Mouse (Mus musculus) heart, embryonic 11.5 days (tissue): ENCODE results near the gene Mcf2l. TPM values are rescaled to one million over a fixed set of nuclear protein-coding genes. Genes with fewer than 3 reads are reported as not detected.

Source experiments
- ATAC-seq: fragments of 200-750 bp; cut with Nextera tagmentation; replicated peaks from 2 replicates; pipeline ENCODE4 v1.8.0; 2017; ENCODE audit warnings: moderate library complexity; ENCODE audit not compliant: insufficient number of reproducible peaks, low FRiP score, low TSS enrichment
- H3K27ac ChIP-seq: fragments of 300-500 bp; sonication (generic); 2 replicates; pipeline ENCODE4 v1.5.1; 2014; ENCODE audit warnings: mild to moderate bottlenecking, low read depth, low read length
- H3K27me3 ChIP-seq: fragments of 300-500 bp; sonication (generic); 2 replicates; pipeline ENCODE4 v1.6.1; 2014; ENCODE audit warnings: mild to moderate bottlenecking, low read length, mixed read lengths; ENCODE audit not compliant: control insufficient read depth, insufficient read depth
- H3K36me3 ChIP-seq: fragments of 300-500 bp; sonication (generic); 2 replicates; pipeline ENCODE4 v1.6.1; 2014; ENCODE audit warnings: mild to moderate bottlenecking, low read length, moderate library complexity, mixed read lengths; ENCODE audit not compliant: control insufficient read depth, insufficient read depth
- H3K4me1 ChIP-seq: fragments of 300-500 bp; sonication (generic); 2 replicates; pipeline ENCODE4 v1.6.1; 2014; ENCODE audit warnings: low read length; ENCODE audit not compliant: control insufficient read depth, insufficient read depth
- H3K4me2 ChIP-seq: fragments of 300-500 bp; sonication (generic); 2 replicates; pipeline ENCODE4 v1.6.1; 2014; ENCODE audit warnings: mild to moderate bottlenecking, moderate library complexity
- H3K4me3 ChIP-seq: fragments of 300-500 bp; sonication (generic); 2 replicates; pipeline ENCODE4 v1.5.1; 2014; ENCODE audit warnings: low read depth, low read length
- H3K9ac ChIP-seq: fragments of 300-500 bp; sonication (generic); 2 replicates; pipeline ENCODE4 v1.6.1; 2014; ENCODE audit warnings: mild to moderate bottlenecking, low read depth, low read length, moderate library complexity
- H3K9me3 ChIP-seq: fragments of 300-500 bp; sonication (generic); replicated peaks from 2 replicates; pipeline ENCODE4 v1.6.1; 2016; ENCODE audit warnings: low read length; ENCODE audit not compliant: control insufficient read depth
- WGBS: fragments of 180-500 bp; shearing (Covaris S2); extraction: QIAGEN DNeasy Blood & Tissue Kit; methylation state at CpG from one replicate; pipeline ENCODE4 v1.1.7; 2014; ENCODE audit not compliant: insufficient replicate concordance; 5-methylcytosine and 5-hydroxymethylcytosine counted together
- polyA plus RNA-seq: library from polyadenylated mRNA; unstranded; fragments of >200 nt; fragmentation: Nextera tagmentation; extraction: Ambion mirVana; gene quantifications from 2 replicates; pipeline ENCODE4 v1.2.1, GENCODE M21; 2014

Gene Mcf2l
- polyA plus RNA-seq, 1 experiment from 2014 or later = 8.8 TPM

DNA sequence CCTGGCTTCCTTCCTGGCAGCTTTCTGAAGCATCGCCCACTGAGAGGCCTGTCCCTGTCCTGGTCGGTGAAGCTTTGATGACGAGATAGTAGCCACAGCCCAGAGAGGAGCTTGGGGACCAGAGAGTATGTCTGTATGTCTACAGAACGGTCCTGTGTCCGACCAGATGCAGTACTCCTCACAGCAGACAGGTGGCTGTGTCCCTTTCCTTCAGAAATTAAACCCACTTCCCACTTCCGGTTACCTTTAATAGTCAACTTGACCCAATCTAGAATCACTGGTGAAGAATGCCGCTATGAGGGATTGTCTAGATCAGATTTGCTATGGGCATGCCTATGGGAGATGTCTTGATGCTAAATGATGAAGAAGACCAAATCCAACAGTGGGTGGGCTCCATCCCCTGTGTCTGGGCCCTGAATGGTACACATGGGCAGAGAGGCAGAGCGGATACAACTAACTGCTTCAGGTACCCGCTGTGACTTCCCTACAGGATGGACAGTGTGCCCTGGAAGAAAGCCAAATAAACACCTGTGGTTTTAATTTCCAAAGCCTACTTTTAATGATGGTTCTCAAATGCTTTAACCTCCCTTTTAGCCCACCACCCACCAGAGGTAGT, 22.0 kb downstream of the Mcf2l start:
- H3K4me3 ChIP-seq = no peak overlapping the region
- ATAC-seq = no peak
- H3K4me2 ChIP-seq = no peak overlapping the region
- WGBS = 58% methylated on average over 9 of the region's 9 CpGs
- no peak overlapping the region for H3K27ac ChIP-seq
- no peaks in the 10 kb centered on the region for H3K36me3 ChIP-seq
- H3K9me3 ChIP-seq = no peaks in the 10 kb centered on the region
- no peaks in the 10 kb centered on the region; the same call in 1 of the 2 replicates for H3K27me3 ChIP-seq
- no peak overlapping the region for H3K9ac ChIP-seq
- peaks cover 3% of the 10 kb centered on the region; the same call in 1 of the 2 replicates for H3K4me1 ChIP-seq

DNA sequence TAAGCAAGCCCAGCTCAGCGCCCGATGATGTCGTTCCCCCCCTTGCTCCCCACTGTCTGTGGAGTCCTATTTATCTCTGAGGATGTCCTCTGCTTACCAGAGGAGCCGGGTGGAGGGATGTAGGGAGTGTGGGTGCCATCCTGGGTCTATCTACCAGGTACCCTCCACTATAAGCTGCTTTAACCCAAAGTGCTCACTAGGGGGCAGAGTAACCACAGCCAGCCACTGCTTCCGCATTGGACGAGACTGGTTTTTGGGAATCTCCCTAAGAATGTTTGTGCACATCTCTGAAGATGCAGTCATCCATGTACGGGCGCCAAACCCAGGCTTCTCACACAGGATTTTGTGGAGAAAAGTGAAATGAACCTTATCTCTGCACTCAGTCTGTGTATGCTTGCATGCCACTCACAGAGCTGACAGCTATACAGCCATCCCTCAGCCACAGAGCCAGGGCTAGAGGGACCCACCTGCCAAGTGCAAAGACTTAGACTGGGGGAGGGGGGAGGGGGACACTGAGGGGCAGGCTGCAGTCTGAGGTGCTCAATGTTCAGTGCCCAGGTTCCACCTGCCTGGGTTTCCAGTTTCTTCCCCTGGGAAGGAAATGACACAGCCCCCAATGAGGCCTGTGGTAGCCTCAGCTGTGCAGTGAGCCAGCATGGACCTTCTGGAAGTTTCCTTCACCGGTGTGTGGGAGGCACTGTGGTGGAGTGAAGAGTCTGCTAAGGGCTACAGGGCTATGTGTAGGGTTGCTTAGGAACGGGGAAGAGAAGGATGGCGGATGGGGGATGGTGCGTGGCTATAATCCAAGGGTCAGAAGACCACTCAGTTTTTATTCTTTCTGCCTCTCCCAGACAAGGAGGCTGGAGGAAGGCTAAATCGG, 23.1 kb downstream of the Mcf2l start:
- no peak for ATAC-seq
- Histone ChIP-seq H3K4me3 (no peak overlapping the region), H3K36me3 (no peaks in the 10 kb centered on the region), H3K27me3 (no peaks in the 10 kb centered on the region; the same call in 1 of the 2 replicates), H3K9ac (no peak overlapping the region), H3K9me3 (no peaks in the 10 kb centered on the region), H3K4me2 (no peak overlapping the region), H3K4me1 (peaks cover 3% of the 10 kb centered on the region; the same call in 1 of the 2 replicates), H3K27ac (no peak overlapping the region)
- WGBS = 54% methylated on average over 13 of the region's 13 CpGs

DNA sequence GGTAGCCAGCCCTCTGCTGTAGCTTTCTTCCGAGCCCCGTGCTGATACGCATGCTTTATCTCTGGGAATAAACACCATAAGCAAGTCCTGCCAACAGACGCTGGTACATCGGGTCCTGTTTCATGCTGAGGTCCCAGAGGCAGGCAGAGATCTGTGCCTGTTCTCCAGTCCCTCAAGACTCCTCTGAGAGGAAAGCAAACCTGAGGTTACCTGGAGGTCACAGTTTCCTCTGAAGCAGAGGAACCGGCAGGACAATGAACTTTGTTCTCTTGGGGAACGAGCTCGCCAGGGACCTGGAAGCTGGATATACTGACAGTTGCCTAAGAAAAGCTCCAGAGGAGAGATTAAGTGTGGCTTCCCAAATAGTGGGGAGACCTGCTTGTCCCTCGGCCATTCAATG, 24.2 kb downstream of the Mcf2l start:
- Histone ChIP-seq H3K36me3 (no peaks in the 10 kb centered on the region), H3K4me2 (no peak overlapping the region), H3K4me1 (peaks cover 3% of the 10 kb centered on the region; the same call in 1 of the 2 replicates), H3K27ac (no peak overlapping the region), H3K9ac (no peak overlapping the region), H3K9me3 (no peaks in the 10 kb centered on the region), H3K27me3 (no peaks in the 10 kb centered on the region; the same call in 1 of the 2 replicates), H3K4me3 (no peak overlapping the region)
- WGBS = 43% methylated on average over 9 of the region's 9 CpGs
- ATAC-seq = no peak

DNA sequence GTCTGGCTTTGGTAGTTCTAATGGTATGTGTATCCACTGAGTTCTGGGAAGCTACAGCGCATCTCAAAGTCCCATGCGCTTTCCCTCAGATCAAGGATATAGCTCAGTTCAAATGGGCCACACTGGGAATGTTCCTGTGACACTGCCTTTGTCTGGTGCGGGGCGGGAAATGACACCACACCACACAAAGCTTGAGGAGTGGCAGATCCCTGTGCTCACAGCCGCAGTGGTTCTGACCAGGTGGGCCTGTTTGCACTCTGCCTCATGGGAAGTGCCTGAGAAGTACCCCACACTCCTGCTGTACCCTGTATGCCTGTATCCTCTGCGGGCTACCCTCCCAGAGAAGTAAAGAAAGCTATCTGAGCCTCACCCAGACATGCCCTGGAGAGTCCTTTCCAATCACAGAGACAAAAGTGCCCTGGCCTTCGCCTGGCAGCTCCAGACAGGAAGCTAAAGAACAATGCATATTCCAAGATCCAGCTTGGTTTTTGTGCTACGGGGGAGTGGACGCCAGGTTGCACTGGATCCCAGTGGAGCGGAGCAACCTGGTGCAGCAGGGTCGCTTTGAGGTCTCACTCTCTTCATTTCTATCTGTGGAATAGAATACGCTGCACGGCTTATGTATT, 30.3 kb downstream of the Mcf2l start:
- Histone ChIP-seq H3K27me3 (no peaks in the 10 kb centered on the region), H3K36me3 (no peaks in the 10 kb centered on the region), H3K9ac (no peak overlapping the region), H3K9me3 (no peaks in the 10 kb centered on the region), H3K4me1 (peaks cover 3% of the 10 kb centered on the region; the same call in 1 of the 2 replicates), H3K4me2 (no peak overlapping the region), H3K4me3 (no peak overlapping the region), H3K27ac (no peak overlapping the region)
- no peak for ATAC-seq
- 79% methylated on average over 13 of the region's 13 CpGs for WGBS

DNA sequence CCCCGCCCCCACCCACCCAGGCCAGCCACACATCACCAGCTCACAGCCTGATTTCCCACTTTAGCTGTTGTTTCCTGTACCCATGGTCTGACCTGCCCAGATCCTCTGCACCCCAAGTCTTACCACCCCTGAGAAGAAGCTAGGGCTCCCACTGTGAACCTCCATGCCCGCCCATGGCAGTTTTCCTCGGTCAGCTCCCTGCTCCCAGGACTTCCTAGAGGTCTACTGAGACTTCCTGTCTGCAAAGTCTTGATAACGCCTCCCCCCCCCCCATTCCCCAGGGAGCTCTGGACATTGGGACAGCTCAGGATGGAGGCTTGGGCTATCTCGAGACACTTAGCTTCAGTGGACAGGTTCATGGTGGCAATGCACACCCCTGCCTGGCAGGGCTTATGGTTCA, 31.5 kb downstream of the Mcf2l start:
- H3K36me3 ChIP-seq = no peaks in the 10 kb centered on the region
- ATAC-seq = no peak
- H3K9me3 ChIP-seq = no peaks in the 10 kb centered on the region
- peaks cover 3% of the 10 kb centered on the region; the same call in 1 of the 2 replicates for H3K4me1 ChIP-seq
- H3K4me2 ChIP-seq = no peak overlapping the region
- H3K9ac ChIP-seq = no peak overlapping the region
- 48% methylated on average over 5 of the region's 5 CpGs for WGBS
- no peak overlapping the region for H3K27ac ChIP-seq
- H3K27me3 ChIP-seq = no peaks in the 10 kb centered on the region
- no peak overlapping the region for H3K4me3 ChIP-seq

DNA sequence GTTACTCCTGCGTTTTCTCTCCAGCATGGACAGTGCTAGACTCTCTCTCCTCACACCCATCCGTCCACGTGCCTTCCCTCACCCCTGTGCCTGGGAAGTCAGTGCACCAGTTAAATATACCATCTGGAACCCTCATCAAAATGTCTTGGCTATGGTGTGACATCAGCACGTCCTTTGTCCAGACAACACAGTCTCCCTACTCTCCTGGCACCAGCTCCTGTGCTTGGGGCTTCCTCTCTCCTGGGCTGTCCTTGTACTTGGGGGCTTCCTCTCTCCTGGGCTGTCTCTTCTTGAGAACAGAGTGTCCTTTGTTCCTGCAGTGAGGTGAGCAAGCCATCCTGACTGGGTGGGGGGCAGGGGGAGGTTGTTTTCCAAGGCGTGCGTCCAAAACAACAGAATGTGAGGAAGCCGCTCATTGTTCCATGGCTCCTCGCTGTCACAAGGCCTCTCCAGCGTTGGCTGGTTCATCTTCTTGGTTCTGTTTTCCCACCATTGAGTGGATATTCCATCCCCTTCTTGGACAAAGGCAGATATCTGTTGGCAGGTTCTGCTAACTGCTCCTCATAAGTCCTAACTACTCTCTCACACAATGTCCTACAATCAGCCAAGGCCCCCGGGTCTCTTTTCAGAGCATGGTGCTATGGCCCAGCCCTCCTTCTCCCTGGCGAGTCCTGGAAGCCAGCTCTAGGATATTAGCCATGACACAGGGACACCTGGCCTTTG, 32.2 kb downstream of the Mcf2l start:
- 80% methylated on average over 11 of the region's 11 CpGs for WGBS
- no peak overlapping the region for H3K27ac ChIP-seq
- no peak overlapping the region for H3K4me3 ChIP-seq
- H3K9ac ChIP-seq = no peak overlapping the region
- H3K36me3 ChIP-seq = no peaks in the 10 kb centered on the region
- ATAC-seq = no peak
- H3K4me2 ChIP-seq = no peak overlapping the region
- H3K27me3 ChIP-seq = no peaks in the 10 kb centered on the region
- H3K9me3 ChIP-seq = no peaks in the 10 kb centered on the region
- peaks cover 3% of the 10 kb centered on the region; the same call in 1 of the 2 replicates for H3K4me1 ChIP-seq

DNA sequence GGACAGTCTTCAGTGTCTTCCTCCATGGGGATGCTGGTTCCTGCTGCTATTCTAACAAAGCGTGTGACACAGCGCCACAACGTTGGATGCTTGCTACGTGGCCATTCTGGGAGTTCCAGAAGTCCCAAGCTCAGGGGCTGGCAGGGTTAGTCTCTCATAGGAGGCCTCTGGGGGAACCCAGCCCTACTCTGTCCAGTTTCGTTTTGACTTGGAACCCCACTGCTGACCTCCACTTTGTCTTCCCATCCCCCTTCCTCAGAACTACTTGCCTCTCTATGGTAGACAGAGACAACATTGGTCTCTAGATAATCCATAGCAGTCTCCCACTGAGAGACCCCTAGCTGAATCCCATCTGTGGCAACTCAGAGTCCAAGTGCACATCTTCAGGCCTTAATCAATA, 33.0 kb downstream of the Mcf2l start:
- no peak for ATAC-seq
- H3K4me1 ChIP-seq = peaks cover 3% of the 10 kb centered on the region; the same call in 1 of the 2 replicates
- H3K36me3 ChIP-seq = no peaks in the 10 kb centered on the region
- 79% methylated on average over 5 of the region's 5 CpGs for WGBS
- no peak overlapping the region for H3K4me2 ChIP-seq
- no peaks in the 10 kb centered on the region for H3K27me3 ChIP-seq
- H3K27ac ChIP-seq = no peak overlapping the region
- no peak overlapping the region for H3K4me3 ChIP-seq
- H3K9me3 ChIP-seq = no peaks in the 10 kb centered on the region
- no peak overlapping the region for H3K9ac ChIP-seq

DNA sequence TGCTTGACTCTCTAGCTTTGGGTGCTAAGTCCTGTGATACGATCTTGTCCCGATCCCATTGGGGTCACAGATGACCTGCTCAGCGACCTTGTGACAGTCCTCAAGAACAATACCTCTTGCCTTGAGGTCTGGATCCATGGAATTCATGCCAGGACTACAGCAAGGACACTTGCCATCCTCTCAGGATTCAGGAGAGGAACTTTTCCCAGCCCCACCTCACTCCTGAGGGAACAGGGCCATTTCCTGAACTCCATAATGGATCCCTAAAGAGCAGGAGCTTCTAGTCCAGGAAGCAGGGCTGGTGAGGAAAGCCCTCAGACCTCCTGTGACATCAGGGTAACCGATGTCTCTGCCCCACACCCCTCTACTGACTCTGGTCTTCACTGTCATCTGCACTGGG, 34.1 kb downstream of the Mcf2l start:
- H3K4me2 ChIP-seq = no peak overlapping the region
- no peak overlapping the region for H3K4me3 ChIP-seq
- no peak overlapping the region for H3K9ac ChIP-seq
- peaks cover 3% of the 10 kb centered on the region; the same call in 1 of the 2 replicates for H3K4me1 ChIP-seq
- ATAC-seq = no peak
- H3K36me3 ChIP-seq = no peaks in the 10 kb centered on the region
- no peak overlapping the region for H3K27ac ChIP-seq
- no peaks in the 10 kb centered on the region for H3K27me3 ChIP-seq
- no peaks in the 10 kb centered on the region for H3K9me3 ChIP-seq
- WGBS = 74% methylated on average over 4 of the region's 4 CpGs
